8 mouse cellular contexts compared by ENCODE assay signal in genomic region chr13:67173723-67174055, GRCm38 (mm10). TPM values are rescaled to one million over a fixed set of nuclear protein-coding genes. Genes with fewer than 3 reads are reported as not detected.
DNase-seq lines count a peak whose midpoint lies in the region; ATAC-seq and TF ChIP-seq lines count a peak whose summit lies in the region.

No protein-coding gene starts in this region.

- H3K27ac ChIP-seq in lung, embryonic 14.5 days (ENCODE audit: low read depth): no peak overlapping the region
- H3K27ac ChIP-seq in embryonic fibroblast, embryonic 13.5 days (ENCODE audit: insufficient read depth, low read length): no peak overlapping the region
- peak overlapping the region; percentile 78; the same call in 1 of the 2 replicates for H3K27ac ChIP-seq in intestine, embryonic 16.5 days (ENCODE audit: low read length)
- H3K27ac ChIP-seq in neural tube, embryonic 14.5 days (ENCODE audit: low read depth, low read length): no peak overlapping the region

- peak overlapping the region; percentile 54 for H3K4me3 ChIP-seq in lung, embryonic 14.5 days (ENCODE audit: low read depth, low read length)
- H3K4me3 ChIP-seq in embryonic fibroblast, embryonic 13.5 days (ENCODE audit: insufficient read depth, low read length): peak overlapping the region; percentile 83
- H3K4me3 ChIP-seq in intestine, embryonic 16.5 days (ENCODE audit: low read length): peak overlapping the region; percentile 72
- peak overlapping the region; percentile 42 for H3K4me3 ChIP-seq in neural tube, embryonic 14.5 days (ENCODE audit: low read depth, low read length)

- DNase-seq in lung, embryonic 14.5 days: peak; percentile 65
- DNase-seq in lung, adult 18-20 months: no peak
- DNase-seq in urinary bladder, postnatal 14 days (ENCODE audit: low spot score): no peak
- DNase-seq in left cerebral cortex, adult 8-10 months (ENCODE audit: low spot score in 2 of 2): no peak

- no peaks in the 10 kb centered on the region; the same call in 1 of the 2 replicates for H3K36me3 ChIP-seq in lung, embryonic 14.5 days (ENCODE audit: insufficient read depth)
- no peaks in the 10 kb centered on the region for H3K36me3 ChIP-seq in intestine, embryonic 16.5 days (ENCODE audit: control insufficient read depth, insufficient read depth, low read length)
- H3K36me3 ChIP-seq in neural tube, embryonic 14.5 days (ENCODE audit: control insufficient read depth, insufficient read depth, low read length): no peaks in the 10 kb centered on the region

- peak; percentile 14; the same call in 1 of the 2 replicates for ATAC-seq in lung, embryonic 14.5 days (ENCODE audit: insufficient read depth)
- no peak for ATAC-seq in intestine, embryonic 16.5 days
- no peak for ATAC-seq in neural tube, embryonic 14.5 days (ENCODE audit: low read depth)
- ATAC-seq in inflammation-experienced regulatory T-cells, adult 6 months: no peak

- H3K9ac ChIP-seq in lung, embryonic 14.5 days: peak overlapping the region; percentile 63; the same call in 1 of the 2 replicates
- H3K9ac ChIP-seq in intestine, embryonic 16.5 days (ENCODE audit: low read depth, low read length): peak overlapping the region; percentile 78
- H3K9ac ChIP-seq in neural tube, embryonic 14.5 days (replicated peaks; ENCODE audit: low read depth, low read length): peak overlapping the region; percentile 50; the same call in 1 of the 2 replicates

- H3K4me2 ChIP-seq in lung, embryonic 14.5 days: peak overlapping the region; percentile 61
- H3K4me2 ChIP-seq in intestine, embryonic 16.5 days (ENCODE audit: low read depth, low read length): peak overlapping the region; percentile 61
- peak overlapping the region; percentile 52 for H3K4me2 ChIP-seq in neural tube, embryonic 14.5 days (ENCODE audit: low read depth, low read length)

- 15% methylated on average over 5 of the region's 5 CpGs for WGBS in lung, embryonic 14.5 days
- 15% methylated on average over 5 of the region's 5 CpGs for WGBS in intestine, embryonic 16.5 days
- WGBS in neural tube, embryonic 14.5 days: 28% methylated on average over 5 of the region's 5 CpGs

- no peak for TF ChIP-seq POLR2A in embryonic fibroblast, embryonic 13.5 days (IDR thresholded peaks at IDR 0.05; ENCODE audit: low read depth, low read length)

- H3K4me1 ChIP-seq in lung, embryonic 14.5 days (ENCODE audit: insufficient read depth): no peaks in the 10 kb centered on the region; the same call in 1 of the 2 replicates
- H3K4me1 ChIP-seq in embryonic fibroblast, embryonic 13.5 days (ENCODE audit: control insufficient read depth, insufficient read depth, low read length): no peaks in the 10 kb centered on the region
- H3K4me1 ChIP-seq in intestine, embryonic 16.5 days (ENCODE audit: control insufficient read depth, insufficient read depth, low read length): peaks cover 3% of the 10 kb centered on the region; the same call in 1 of the 2 replicates
- peaks cover 5% of the 10 kb centered on the region; the same call in 1 of the 2 replicates for H3K4me1 ChIP-seq in neural tube, embryonic 14.5 days (ENCODE audit: control insufficient read depth, insufficient read depth, low read length)

- no peak for TF ChIP-seq CTCF in lung, embryonic 14.5 days (IDR thresholded peaks at IDR 0.05; ENCODE audit: low read depth)
- no peak for TF ChIP-seq CTCF in embryonic fibroblast, embryonic 13.5 days (IDR thresholded peaks at IDR 0.05; ENCODE audit: borderline replicate concordance, insufficient read depth, low read length)

- H3K27me3 ChIP-seq in lung, embryonic 14.5 days (ENCODE audit: insufficient read depth, low read length): no peaks in the 10 kb centered on the region
- no peaks in the 10 kb centered on the region for H3K27me3 ChIP-seq in intestine, embryonic 16.5 days (replicated peaks; ENCODE audit: control insufficient read depth, insufficient read depth, low read length)
- H3K27me3 ChIP-seq in neural tube, embryonic 14.5 days (ENCODE audit: control insufficient read depth, insufficient read depth, low read length): no peaks in the 10 kb centered on the region

- no peaks in the 10 kb centered on the region for H3K9me3 ChIP-seq in lung, embryonic 14.5 days (ENCODE audit: low read depth, low read length)
- H3K9me3 ChIP-seq in intestine, embryonic 16.5 days (ENCODE audit: control insufficient read depth, low read length): no peaks in the 10 kb centered on the region
- no peaks in the 10 kb centered on the region for H3K9me3 ChIP-seq in neural tube, embryonic 14.5 days (ENCODE audit: control insufficient read depth, low read length)

RNA-seq across cellular contexts. Expression of gene Rsl1, which starts 0.7 kb away (rescaled TPM):
- 5.1 and 7.3 TPM in 2 replicates for polyA plus RNA-seq in lung, embryonic 14.5 days (2014; fragmentation: Nextera tagmentation; extraction: Ambion mirVana)
- polyA plus RNA-seq in embryonic fibroblast, embryonic 13.5 days (2011; ENCODE audit: insufficient read length, low read depth, missing spikeins): 6.5 and 7.3 TPM in 2 replicates
- 6.8 and 6.9 TPM in 2 replicates for polyA plus RNA-seq in intestine, embryonic 16.5 days (2015; fragmentation: Nextera tagmentation; extraction: Ambion mirVana)
- 4.5 and 5.2 TPM in 2 replicates for polyA plus RNA-seq in neural tube, embryonic 14.5 days (2014; fragmentation: Nextera tagmentation; extraction: Ambion mirVana)
- total RNA-seq in left cerebral cortex, adult 8-10 months (2022): 10 to 100 TPM in 1 of 4 experiments, 1 to 10 TPM in 3; 4.1 to 10.3 (median 6.1) TPM
- polyA plus RNA-seq in inflammation-experienced regulatory T-cells, adult 6 months (2017; shearing (Covaris generic)): 10 to 100 TPM; 17.0 to 23.5 (median 21.8) TPM

RNA-seq across cellular contexts. Expression of gene Zfp455, which starts 20.6 kb away (rescaled TPM):
- polyA plus RNA-seq in lung, embryonic 14.5 days (2014; fragmentation: Nextera tagmentation; extraction: Ambion mirVana): 0.83 and 1.3 TPM in 2 replicates
- 1.2 and 1.5 TPM in 2 replicates for polyA plus RNA-seq in embryonic fibroblast, embryonic 13.5 days (2011; ENCODE audit: insufficient read length, low read depth, missing spikeins)
- 1.2 and 1.4 TPM in 2 replicates for polyA plus RNA-seq in intestine, embryonic 16.5 days (2015; fragmentation: Nextera tagmentation; extraction: Ambion mirVana)
- 2.2 and 2.4 TPM in 2 replicates for polyA plus RNA-seq in neural tube, embryonic 14.5 days (2014; fragmentation: Nextera tagmentation; extraction: Ambion mirVana)
- total RNA-seq in left cerebral cortex, adult 8-10 months (2022): 1 to 10 TPM; 2.6 to 4.2 (median 3.2) TPM
- polyA plus RNA-seq in inflammation-experienced regulatory T-cells, adult 6 months (2017; shearing (Covaris generic)): 1 to 10 TPM; 5.7 to 6.5 (median 6.5) TPM

RNA-seq across cellular contexts. Expression of gene Zfp759, which starts 52.2 kb away (rescaled TPM):
- 2.1 and 2.6 TPM in 2 replicates for polyA plus RNA-seq in lung, embryonic 14.5 days (2014; fragmentation: Nextera tagmentation; extraction: Ambion mirVana)
- polyA plus RNA-seq in embryonic fibroblast, embryonic 13.5 days (2011; ENCODE audit: insufficient read length, low read depth, missing spikeins): 2.3 and 4.2 TPM in 2 replicates
- 1.4 TPM in 2 replicates for polyA plus RNA-seq in intestine, embryonic 16.5 days (2015; fragmentation: Nextera tagmentation; extraction: Ambion mirVana)
- polyA plus RNA-seq in neural tube, embryonic 14.5 days (2014; fragmentation: Nextera tagmentation; extraction: Ambion mirVana): 4.9 and 6.0 TPM in 2 replicates
- 10 to 100 TPM in 3 of 4 experiments, 1 to 10 TPM in 1; 9.4 to 12.5 (median 10.9) TPM for total RNA-seq in left cerebral cortex, adult 8-10 months (2022)
- polyA plus RNA-seq in inflammation-experienced regulatory T-cells, adult 6 months (2017; shearing (Covaris generic)): 1 to 10 TPM; 1.9 to 2.6 (median 2.0) TPM

RNA-seq across cellular contexts. Expression of gene Rslcan18, which starts 57.6 kb away (rescaled TPM):
- 0.26 and 0.28 TPM in 2 replicates for polyA plus RNA-seq in lung, embryonic 14.5 days (2014; fragmentation: Nextera tagmentation; extraction: Ambion mirVana)
- polyA plus RNA-seq in embryonic fibroblast, embryonic 13.5 days (2011; ENCODE audit: insufficient read length, low read depth, missing spikeins): 0.43 and 0.98 TPM in 2 replicates
- polyA plus RNA-seq in intestine, embryonic 16.5 days (2015; fragmentation: Nextera tagmentation; extraction: Ambion mirVana): 0.16 and 0.43 TPM in 2 replicates
- polyA plus RNA-seq in neural tube, embryonic 14.5 days (2014; fragmentation: Nextera tagmentation; extraction: Ambion mirVana): 0.09 and 0.19 TPM in 2 replicates
- under 1 TPM in 3 of 4 experiments, not detected in 1; 0.33 to 0.58 (median 0.39) TPM for total RNA-seq in left cerebral cortex, adult 8-10 months (2022)
- under 1 TPM in 2 of 3 experiments, not detected in 1; 0.44 to 0.50 TPM for polyA plus RNA-seq in inflammation-experienced regulatory T-cells, adult 6 months (2017; shearing (Covaris generic))
